Mouse (Mus musculus) intestine, embryonic 14.5 days (tissue): ENCODE data around the gene Pik3ap1. TPM values are rescaled to one million over a fixed set of nuclear protein-coding genes. Genes with fewer than 3 reads are reported as not detected.

ENCODE experiments used
- ATAC-seq: fragments of 200-750 bp; cut with Nextera tagmentation; replicated peaks from 2 replicates; pipeline ENCODE4 v1.8.0; 2017; ENCODE audit warnings: low read depth, moderate number of reproducible peaks, moderate TSS enrichment, moderate library complexity; ENCODE audit not compliant: low FRiP score, low TSS enrichment
- DNase-seq: peaks from one replicate; pipeline ENCODE4 v3.0.0-alpha.2; 2018; ENCODE audit warnings: low spot score
- H3K27ac ChIP-seq: fragments of 300-500 bp; sonication (generic); 2 replicates; pipeline ENCODE4 v1.5.1; 2014; ENCODE audit warnings: low read depth, mild to moderate bottlenecking, control low read depth
- H3K27me3 ChIP-seq: fragments of 300-500 bp; sonication (generic); replicated peaks from 2 replicates; pipeline ENCODE4 v1.6.1; 2014; ENCODE audit warnings: low read length, control low read depth; ENCODE audit not compliant: control insufficient read depth, insufficient read depth
- H3K36me3 ChIP-seq: fragments of 300-500 bp; sonication (generic); 2 replicates; pipeline ENCODE4 v1.6.1; 2014; ENCODE audit warnings: low read length, control low read depth; ENCODE audit not compliant: control insufficient read depth, insufficient read depth
- H3K4me1 ChIP-seq: fragments of 300-500 bp; sonication (generic); replicated peaks from 2 replicates; pipeline ENCODE4 v1.6.1; 2014; ENCODE audit warnings: low read length, control low read depth, mixed read lengths; ENCODE audit not compliant: control insufficient read depth, insufficient read depth
- H3K4me2 ChIP-seq: fragments of 300-500 bp; sonication (generic); 2 replicates; pipeline ENCODE4 v1.6.1; 2014; ENCODE audit warnings: low read length
- H3K4me3 ChIP-seq: fragments of 300-500 bp; sonication (generic); 2 replicates; pipeline ENCODE4 v1.5.1; 2014; ENCODE audit warnings: low read depth, low read length, control low read depth, mixed read lengths
- H3K9ac ChIP-seq: fragments of 300-500 bp; sonication (generic); 2 replicates; pipeline ENCODE4 v1.6.1; 2014; ENCODE audit warnings: mild to moderate bottlenecking, low read length
- H3K9me3 ChIP-seq: fragments of 300-500 bp; sonication (generic); 2 replicates; pipeline ENCODE4 v1.6.1; 2016; ENCODE audit warnings: low read length, control low read depth; ENCODE audit not compliant: control insufficient read depth
- WGBS: fragments of 180-500 bp; shearing (Covaris S2); extraction: QIAGEN DNeasy Blood & Tissue Kit; methylation state at CpG from one replicate; pipeline ENCODE4 v1.1.7; 2014; 5-methylcytosine and 5-hydroxymethylcytosine counted together
- polyA plus RNA-seq: library from polyadenylated mRNA; unstranded; fragments of >200 nt; fragmentation: Nextera tagmentation; extraction: Ambion mirVana; gene quantifications from 2 replicates; pipeline ENCODE4 v1.2.1, GENCODE M21; 2014

Gene Pik3ap1
- polyA plus RNA-seq, 1 experiment from 2014 or later = 6.9 TPM

DNA sequence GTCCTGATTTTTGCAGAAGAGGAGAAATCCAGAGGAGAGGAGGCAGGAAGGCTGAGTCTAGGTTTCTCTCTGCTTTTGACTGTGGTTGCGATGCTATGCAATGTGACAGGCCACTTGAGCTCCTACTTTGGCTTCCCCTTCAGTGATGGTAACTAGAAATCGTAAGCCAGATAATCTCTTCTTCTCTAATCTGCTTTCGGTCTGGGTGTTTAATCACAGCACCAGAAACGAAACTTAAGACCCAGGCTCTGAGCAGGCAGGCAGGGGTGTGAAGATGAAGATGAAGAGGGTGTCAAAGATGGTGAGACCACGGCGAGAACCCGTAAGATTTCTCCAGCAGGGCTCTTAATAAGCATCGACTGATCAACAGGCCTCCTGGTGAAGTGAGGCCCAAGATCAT lies 51.9 kb downstream of the Pik3ap1 start:
- DNase-seq (no peak), ATAC-seq (no peak)
- Histone ChIP-seq H3K36me3 (no peaks in the 10 kb centered on the region), H3K9me3 (no peaks in the 10 kb centered on the region), H3K4me1 (no peaks in the 10 kb centered on the region), H3K9ac (no peak overlapping the region), H3K27me3 (no peaks in the 10 kb centered on the region), H3K4me2 (no peak overlapping the region), H3K4me3 (no peak overlapping the region), H3K27ac (no peak overlapping the region)
- WGBS = 84% methylated on average over 8 of the region's 8 CpGs

DNA sequence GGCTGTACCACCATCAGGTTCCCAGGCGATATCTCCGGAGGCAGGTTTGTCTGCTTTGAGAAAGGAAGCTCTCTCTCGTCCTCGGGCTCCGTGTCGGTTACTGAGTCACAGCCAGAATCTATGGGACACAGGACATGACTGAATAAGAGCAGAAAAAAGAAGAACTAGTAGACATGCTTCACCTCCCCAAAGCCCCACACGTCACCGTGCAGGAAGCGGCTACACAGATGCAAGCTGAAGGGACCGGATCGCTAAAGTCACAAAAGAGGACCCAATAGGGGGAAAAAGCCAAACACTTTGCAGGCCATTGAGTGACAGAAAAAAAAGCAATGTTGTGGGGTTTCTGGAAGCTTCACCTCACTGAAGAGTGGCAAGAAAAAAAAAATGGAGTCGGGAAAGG lies 52.7 kb downstream of the Pik3ap1 start:
- Histone ChIP-seq H3K4me1 (no peaks in the 10 kb centered on the region), H3K4me3 (no peak overlapping the region), H3K36me3 (no peaks in the 10 kb centered on the region), H3K27ac (no peak overlapping the region), H3K9ac (no peak overlapping the region), H3K9me3 (no peaks in the 10 kb centered on the region), H3K27me3 (no peaks in the 10 kb centered on the region), H3K4me2 (no peak overlapping the region)
- DNase-seq (no peak), ATAC-seq (no peak)
- WGBS = 92% methylated on average over 12 of the region's 12 CpGs

DNA sequence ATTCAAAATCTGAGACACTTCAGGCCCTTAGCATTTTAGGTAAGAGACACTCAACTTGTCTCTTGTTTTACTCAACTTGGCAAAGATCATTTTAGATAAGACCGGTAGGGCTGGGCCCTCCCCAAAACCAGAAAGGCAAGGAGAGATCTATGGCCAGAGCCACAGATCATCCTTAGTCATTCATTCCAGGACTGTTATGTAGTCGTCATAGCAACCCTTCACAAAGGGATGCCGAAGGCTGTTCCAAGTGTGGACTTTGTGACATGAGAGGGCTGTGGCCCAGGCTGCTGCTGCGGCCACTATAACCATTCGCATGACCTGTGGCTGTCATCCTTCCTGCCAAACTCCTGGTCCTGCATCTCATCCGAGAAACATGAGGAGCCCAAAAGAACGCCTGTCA lies 54.5 kb downstream of the Pik3ap1 start:
- Histone ChIP-seq H3K4me3 (no peak overlapping the region), H3K36me3 (no peaks in the 10 kb centered on the region), H3K9me3 (no peaks in the 10 kb centered on the region), H3K27me3 (no peaks in the 10 kb centered on the region), H3K27ac (no peak overlapping the region), H3K4me1 (no peaks in the 10 kb centered on the region), H3K4me2 (no peak overlapping the region), H3K9ac (no peak overlapping the region)
- no peak for DNase-seq
- WGBS = 86% methylated on average over 7 of the region's 7 CpGs
- ATAC-seq = no peak

DNA sequence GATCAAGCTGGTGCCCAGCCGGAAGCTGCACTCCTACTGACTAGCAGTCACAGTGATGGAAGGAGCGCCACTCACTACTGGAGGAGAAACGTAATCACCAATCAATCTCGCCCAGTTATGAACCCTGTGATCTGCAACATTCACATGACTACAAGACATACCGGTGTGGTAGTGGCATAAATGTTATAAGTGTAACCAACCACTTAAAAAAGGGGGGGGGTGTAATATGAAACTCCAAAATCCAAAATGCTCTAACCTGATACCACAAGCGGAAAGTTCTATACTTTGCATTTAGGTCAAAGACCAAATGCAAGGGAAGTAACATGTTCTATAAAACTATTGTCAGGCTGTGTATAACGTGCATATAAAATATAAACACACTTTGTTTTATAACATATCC lies 54.9 kb downstream of the Pik3ap1 start:
- Histone ChIP-seq H3K27me3 (no peaks in the 10 kb centered on the region), H3K4me2 (no peak overlapping the region), H3K36me3 (no peaks in the 10 kb centered on the region), H3K4me1 (no peaks in the 10 kb centered on the region), H3K27ac (no peak overlapping the region), H3K9ac (no peak overlapping the region), H3K4me3 (no peak overlapping the region), H3K9me3 (no peaks in the 10 kb centered on the region)
- no peak for DNase-seq
- no peak for ATAC-seq
- 94% methylated on average over 7 of the region's 7 CpGs for WGBS

DNA sequence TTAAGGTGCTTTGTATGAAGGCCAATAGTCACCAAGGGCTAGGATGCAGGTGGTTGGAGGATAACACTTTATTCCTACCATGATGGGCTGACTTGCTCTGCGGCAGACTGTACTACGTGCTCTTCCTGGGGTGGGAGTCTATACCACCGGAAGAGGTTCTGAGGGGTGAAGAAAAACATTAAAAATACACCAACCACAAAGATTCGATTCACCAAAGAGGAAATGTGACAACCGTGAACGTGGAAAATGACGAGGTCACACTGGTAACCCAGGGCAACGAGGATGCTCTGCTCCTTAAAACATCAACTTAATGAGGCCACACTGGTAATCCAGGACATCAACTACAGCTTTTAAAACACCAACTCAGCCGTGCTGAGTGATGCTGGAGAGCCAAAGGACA lies 56.2 kb downstream of the Pik3ap1 start:
- ATAC-seq = no peak
- no peak overlapping the region for H3K27ac ChIP-seq
- 83% methylated on average over 9 of the region's 9 CpGs for WGBS

DNA sequence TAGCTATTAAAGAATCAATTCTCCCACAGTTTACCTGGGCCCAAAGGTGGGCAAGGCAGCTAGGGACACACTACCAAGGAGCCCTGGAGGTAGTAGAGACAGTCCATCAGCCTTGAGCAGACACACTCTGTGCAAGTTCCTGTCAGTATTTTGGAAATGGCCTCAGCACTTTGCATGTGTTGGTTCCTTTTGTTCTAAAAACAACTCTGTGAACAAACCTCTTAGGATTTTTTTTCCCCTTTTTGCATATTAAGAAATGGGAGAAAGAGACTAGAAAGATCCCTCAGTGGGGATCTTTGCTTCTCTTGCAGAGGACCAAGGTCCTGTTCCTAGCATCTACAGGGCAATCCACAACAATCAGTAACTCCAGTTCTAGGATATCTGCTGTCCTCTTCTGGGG lies 61.1 kb downstream of the Pik3ap1 start:
- no peaks in the 10 kb centered on the region for H3K27me3 ChIP-seq
- no peak overlapping the region for H3K9ac ChIP-seq
- H3K4me3 ChIP-seq = no peak overlapping the region
- H3K36me3 ChIP-seq = no peaks in the 10 kb centered on the region
- H3K4me2 ChIP-seq = no peak overlapping the region
- H3K9me3 ChIP-seq = no peaks in the 10 kb centered on the region
- DNase-seq (no peak), ATAC-seq (no peak)
- no peak overlapping the region for H3K27ac ChIP-seq
- H3K4me1 ChIP-seq = no peaks in the 10 kb centered on the region

More for the DNA sequence above, 56.2 kb downstream of the Pik3ap1 start:
- no peaks in the 10 kb centered on the region for H3K36me3 ChIP-seq
- H3K27me3 ChIP-seq = no peaks in the 10 kb centered on the region
- H3K4me1 ChIP-seq = no peaks in the 10 kb centered on the region
- DNase-seq = no peak
- no peak overlapping the region for H3K4me2 ChIP-seq
- H3K4me3 ChIP-seq = no peak overlapping the region
- no peak overlapping the region for H3K9ac ChIP-seq
- no peaks in the 10 kb centered on the region for H3K9me3 ChIP-seq

DNA sequence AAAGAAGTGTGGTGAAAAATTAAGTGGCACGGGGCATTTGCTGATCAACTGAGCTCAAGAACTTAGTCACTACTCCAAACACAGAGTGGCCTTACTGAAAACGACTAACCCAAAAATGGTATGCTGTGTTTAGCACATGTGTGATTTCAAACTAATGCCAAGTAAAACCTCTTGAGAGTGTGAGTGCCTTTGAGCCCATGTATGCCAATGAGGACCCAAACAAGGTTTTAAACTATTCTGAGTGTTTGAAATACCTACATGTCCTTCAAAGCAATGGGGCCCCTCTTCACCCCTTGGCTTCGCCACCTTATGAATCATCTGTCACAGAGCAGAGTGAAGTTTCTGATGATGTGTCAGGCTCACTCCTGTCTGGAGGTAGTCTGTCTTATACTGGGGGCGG lies 61.8 kb downstream of the Pik3ap1 start:
- no peaks in the 10 kb centered on the region for H3K9me3 ChIP-seq
- ATAC-seq (no peak), DNase-seq (no peak)
- H3K9ac ChIP-seq = no peak overlapping the region
- H3K4me2 ChIP-seq = no peak overlapping the region
- H3K4me3 ChIP-seq = no peak overlapping the region
- no peaks in the 10 kb centered on the region for H3K4me1 ChIP-seq
- WGBS = 85% methylated on average over 4 of the region's 4 CpGs
- no peaks in the 10 kb centered on the region for H3K36me3 ChIP-seq
- no peaks in the 10 kb centered on the region for H3K27me3 ChIP-seq
- no peak overlapping the region for H3K27ac ChIP-seq

DNA sequence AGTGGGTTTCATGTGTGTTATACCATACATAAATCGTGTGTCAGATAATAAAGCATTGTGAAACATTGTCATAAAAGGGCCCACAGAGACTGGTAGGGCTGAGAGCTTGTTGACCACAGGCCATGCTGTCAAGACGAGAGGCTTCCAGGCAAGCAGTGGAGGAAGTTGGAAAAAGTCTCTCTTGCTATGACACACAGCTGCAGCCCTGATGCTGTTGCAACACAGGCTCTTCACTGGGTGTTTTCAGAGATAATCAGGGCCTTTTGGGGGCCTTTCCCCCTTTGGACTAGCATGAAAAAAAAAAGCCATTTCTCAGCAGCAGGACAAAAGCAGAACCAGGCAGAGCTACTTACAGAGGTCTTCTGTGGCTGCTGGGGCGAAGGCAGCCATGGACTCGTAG lies 63.8 kb downstream of the Pik3ap1 start:
- DNase-seq (no peak), ATAC-seq (no peak)
- H3K4me1 ChIP-seq = no peaks in the 10 kb centered on the region
- no peak overlapping the region for H3K4me3 ChIP-seq
- H3K27me3 ChIP-seq = no peaks in the 10 kb centered on the region
- H3K27ac ChIP-seq = no peak overlapping the region
- H3K36me3 ChIP-seq = no peaks in the 10 kb centered on the region
- no peak overlapping the region for H3K4me2 ChIP-seq
- H3K9me3 ChIP-seq = no peaks in the 10 kb centered on the region
- H3K9ac ChIP-seq = no peak overlapping the region
- 89% methylated on average over 4 of the region's 4 CpGs for WGBS

DNA sequence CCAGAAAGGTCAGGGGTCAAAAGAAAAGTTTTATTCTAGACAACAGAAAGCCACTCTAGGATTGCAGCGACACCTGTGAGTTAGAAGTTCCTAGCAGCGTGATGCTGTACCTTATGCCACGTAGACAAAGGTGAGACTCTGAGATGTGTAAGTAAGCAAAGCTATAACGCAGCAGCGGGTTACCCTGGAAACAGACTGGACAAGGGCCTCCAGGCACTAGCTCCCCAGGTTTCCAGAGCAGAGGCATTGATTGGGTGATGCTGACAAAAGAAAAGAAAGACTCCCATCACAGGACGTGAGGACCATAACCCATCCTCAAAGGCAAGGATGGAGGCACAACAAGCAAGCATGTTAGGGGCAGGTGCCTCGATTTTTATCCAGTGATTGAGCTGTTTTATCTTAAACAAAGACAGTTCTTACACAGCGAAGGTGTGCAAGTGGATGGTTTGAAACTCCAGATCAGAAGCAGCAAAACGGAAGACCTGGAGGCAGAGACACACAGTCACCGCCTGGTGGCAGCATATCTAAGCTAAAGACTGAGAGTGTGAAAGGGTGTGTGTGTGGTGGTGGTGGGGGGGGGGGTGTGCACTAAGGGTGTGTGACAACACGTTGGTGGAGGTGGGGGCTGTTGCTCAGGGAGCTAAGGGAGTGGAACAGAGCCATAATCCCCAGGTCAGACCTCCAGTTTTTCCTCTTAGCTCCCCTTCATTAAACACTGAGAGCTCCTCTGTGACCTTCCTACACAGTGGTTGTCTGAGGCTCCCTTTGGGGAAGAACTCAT lies 67.4 kb downstream of the Pik3ap1 start:
- no peak for DNase-seq
- ATAC-seq = no peak
- H3K4me2 ChIP-seq = no peak overlapping the region

More for the DNA sequence above, 67.4 kb downstream of the Pik3ap1 start:
- no peaks in the 10 kb centered on the region for H3K36me3 ChIP-seq
- no peaks in the 10 kb centered on the region for H3K9me3 ChIP-seq
- H3K9ac ChIP-seq = no peak overlapping the region
- H3K4me1 ChIP-seq = no peaks in the 10 kb centered on the region
- H3K27me3 ChIP-seq = no peaks in the 10 kb centered on the region
- no peak overlapping the region for H3K4me3 ChIP-seq
- WGBS = 33% methylated on average over 11 of the region's 11 CpGs
- no peak overlapping the region for H3K27ac ChIP-seq
